Mouse (Mus musculus) forebrain, embryonic 14.5 days (tissue): ENCODE measurements around the gene Clstn3. TPM values are rescaled to one million over a fixed set of nuclear protein-coding genes. Genes with fewer than 3 reads are reported as not detected.

Experiments used
- ATAC-seq: fragments of 200-750 bp; cut with Nextera tagmentation; 2 replicates; pipeline ENCODE4 v1.8.0; 2017; ENCODE audit warnings: mild to moderate bottlenecking, moderate library complexity
- DNase-seq: peaks from one replicate; pipeline ENCODE4 v3.0.0-alpha.2; 2015; ENCODE audit warnings: low spot score
- H3K27ac ChIP-seq: fragments of 300-500 bp; sonication (generic); 2 replicates; pipeline ENCODE4 v1.5.1; 2014; ENCODE audit warnings: low read depth, mild to moderate bottlenecking, control low read depth, low read length, moderate library complexity
- H3K27me3 ChIP-seq: fragments of 300-500 bp; sonication (generic); replicated peaks from 2 replicates; pipeline ENCODE4 v1.6.1; 2014; ENCODE audit warnings: low read length, control low read depth, mixed read lengths; ENCODE audit not compliant: control insufficient read depth, insufficient read depth
- H3K36me3 ChIP-seq: fragments of 300-500 bp; sonication (generic); 2 replicates; pipeline ENCODE4 v1.6.1; 2014; ENCODE audit warnings: low read length, control low read depth; ENCODE audit not compliant: control insufficient read depth, insufficient read depth
- H3K4me1 ChIP-seq: fragments of 300-500 bp; sonication (generic); 2 replicates; pipeline ENCODE4 v1.6.1; 2014; ENCODE audit warnings: antibody characterized with exemption, low read length, control low read depth; ENCODE audit not compliant: control insufficient read depth, insufficient read depth
- H3K4me2 ChIP-seq: fragments of 300-500 bp; sonication (generic); 2 replicates; pipeline ENCODE4 v1.6.1; 2014; ENCODE audit warnings: mild to moderate bottlenecking, control low read depth, low read length
- H3K4me3 ChIP-seq: fragments of 300-500 bp; sonication (generic); 2 replicates; pipeline ENCODE4 v1.5.1; 2014; ENCODE audit warnings: low read depth, low read length, control low read depth
- H3K9ac ChIP-seq: fragments of 300-500 bp; sonication (generic); 2 replicates; pipeline ENCODE4 v1.6.1; 2014; ENCODE audit warnings: mild to moderate bottlenecking, low read length, control low read depth, moderate library complexity
- H3K9me3 ChIP-seq: fragments of 300-500 bp; sonication (generic); replicated peaks from 2 replicates; pipeline ENCODE4 v1.6.1; 2016; ENCODE audit warnings: low read length, control low read depth, mixed read lengths; ENCODE audit not compliant: control insufficient read depth
- WGBS: fragments of 180-500 bp; shearing (Covaris S2); extraction: QIAGEN DNeasy Blood & Tissue Kit; methylation state at CpG from one replicate; pipeline ENCODE4 v1.1.7; 2014; 5-methylcytosine and 5-hydroxymethylcytosine counted together
- polyA plus RNA-seq: library from polyadenylated mRNA; unstranded; fragments of >200 nt; fragmentation: Nextera tagmentation; extraction: Ambion mirVana; gene quantifications from 2 replicates; pipeline ENCODE4 v1.2.1, GENCODE M21; 2014

The Clstn3 gene
- polyA plus RNA-seq, 1 experiment from 2014 or later, result 34.1 TPM

- Histone ChIP-seq H3K27me3 (no peaks in the 10 kb centered on the region), H3K36me3 (no peaks in the 10 kb centered on the region), H3K4me2 (no peak overlapping the region), H3K4me3 (no peak overlapping the region), H3K27ac (no peak overlapping the region), H3K4me1 (no peaks in the 10 kb centered on the region), H3K9me3 (no peaks in the 10 kb centered on the region), H3K9ac (no peak overlapping the region)
- no peak for ATAC-seq
- no peak for DNase-seq
- 48% methylated on average over 10 of the region's 10 CpGs for WGBS
Measured at GRCm38 (mm10) chr6:124499914-124500566, 35.4 kb upstream of the Clstn3 start.

- H3K36me3 ChIP-seq, result no peaks in the 10 kb centered on the region
- H3K4me3 ChIP-seq, result no peak overlapping the region
- no peak overlapping the region for H3K4me2 ChIP-seq
- WGBS, result 94% methylated on average over 5 of the region's 5 CpGs
- H3K27ac ChIP-seq, result no peak overlapping the region
- ATAC-seq (no peak), DNase-seq (no peak)
- no peaks in the 10 kb centered on the region for H3K4me1 ChIP-seq
- no peaks in the 10 kb centered on the region for H3K27me3 ChIP-seq
- no peak overlapping the region for H3K9ac ChIP-seq
- no peaks in the 10 kb centered on the region for H3K9me3 ChIP-seq
Measured at GRCm38 (mm10) chr6:124496054-124496453, 31.5 kb upstream of the Clstn3 start.

GRCm38 (mm10) chr6:124493886-124494285, 29.3 kb upstream of the Clstn3 start:
- no peak for ATAC-seq
- Histone ChIP-seq H3K9ac (no peak overlapping the region), H3K36me3 (no peaks in the 10 kb centered on the region), H3K27me3 (no peaks in the 10 kb centered on the region), H3K9me3 (no peaks in the 10 kb centered on the region), H3K4me1 (no peaks in the 10 kb centered on the region), H3K4me3 (no peak overlapping the region), H3K27ac (no peak overlapping the region), H3K4me2 (no peak overlapping the region)
- no peak for DNase-seq
- 88% methylated on average over 5 of the region's 5 CpGs for WGBS

GRCm38 (mm10) chr6:124492842-124493561, 28.4 kb upstream of the Clstn3 start, which contains the start of gene C1rl:
C1rl (plus strand) TSS chr6:124493113.
- peak; percentile 71 for ATAC-seq
- no peak within 1 kb of the TSS for H3K27ac ChIP-seq
- H3K9ac ChIP-seq, result no peak within 1 kb of the TSS
- no peak within 1 kb of the TSS for H3K4me3 ChIP-seq
- peak; percentile 67 for DNase-seq
- 64% methylated on average over 4 of the region's 4 CpGs for WGBS
- no peaks in the 10 kb centered on the region for H3K9me3 ChIP-seq
- H3K4me1 ChIP-seq, result no peaks in the 10 kb centered on the region
- no peaks in the 10 kb centered on the region for H3K36me3 ChIP-seq
- H3K4me2 ChIP-seq, result no peak within 1 kb of the TSS
- H3K27me3 ChIP-seq, result no peaks in the 10 kb centered on the region

GRCm38 (mm10) chr6:124491427-124491826, 26.8 kb upstream of the Clstn3 start:
- Histone ChIP-seq H3K4me3 (no peak overlapping the region), H3K9me3 (no peaks in the 10 kb centered on the region)
- WGBS, result 72% methylated on average over 6 of the region's 6 CpGs

GRCm38 (mm10) chr6:124488952-124489351, 24.4 kb upstream of the Clstn3 start:
- WGBS, result 88% methylated on average over 4 of the region's 4 CpGs
- no peak for ATAC-seq
- H3K27me3 ChIP-seq, result no peaks in the 10 kb centered on the region
- H3K9me3 ChIP-seq, result no peaks in the 10 kb centered on the region
- no peak overlapping the region for H3K4me3 ChIP-seq
- no peak overlapping the region for H3K4me2 ChIP-seq
- DNase-seq, result no peak
- no peaks in the 10 kb centered on the region for H3K36me3 ChIP-seq
- no peak overlapping the region for H3K9ac ChIP-seq
- H3K27ac ChIP-seq, result no peak overlapping the region
- no peaks in the 10 kb centered on the region for H3K4me1 ChIP-seq

More at GRCm38 (mm10) chr6:124491427-124491826, 26.8 kb upstream of the Clstn3 start:
- ATAC-seq, result no peak
- Histone ChIP-seq H3K4me1 (no peaks in the 10 kb centered on the region), H3K27me3 (no peaks in the 10 kb centered on the region), H3K36me3 (no peaks in the 10 kb centered on the region), H3K27ac (no peak overlapping the region), H3K9ac (no peak overlapping the region), H3K4me2 (no peak overlapping the region)
- no peak for DNase-seq

- no peaks in the 10 kb centered on the region for H3K4me1 ChIP-seq
- no peak overlapping the region for H3K9ac ChIP-seq
- no peak overlapping the region for H3K4me2 ChIP-seq
- no peaks in the 10 kb centered on the region for H3K36me3 ChIP-seq
- no peak overlapping the region for H3K27ac ChIP-seq
- H3K9me3 ChIP-seq, result no peaks in the 10 kb centered on the region
- no peak for ATAC-seq
- 53% methylated on average over 2 of the region's 2 CpGs for WGBS
- H3K27me3 ChIP-seq, result no peaks in the 10 kb centered on the region
- no peak for DNase-seq
- no peak overlapping the region for H3K4me3 ChIP-seq
Measured at GRCm38 (mm10) chr6:124487509-124487908, 22.9 kb upstream of the Clstn3 start.

- Histone ChIP-seq H3K36me3 (no peaks in the 10 kb centered on the region), H3K27ac (no peak overlapping the region), H3K4me1 (no peaks in the 10 kb centered on the region), H3K9ac (no peak overlapping the region), H3K9me3 (no peaks in the 10 kb centered on the region), H3K4me3 (peak overlapping the region; percentile 15; the same call in 1 of the 2 replicates), H3K27me3 (no peaks in the 10 kb centered on the region), H3K4me2 (peak overlapping the region; percentile 34)
- ATAC-seq (peak; percentile 91), DNase-seq (peak; percentile 73)
- 35% methylated on average over 21 of the region's 21 CpGs for WGBS
Measured at GRCm38 (mm10) chr6:124485414-124486144, 21.0 kb upstream of the Clstn3 start.
